Mouse (Mus musculus) layer of hippocampus, adult 9-11 months (tissue): ENCODE results near the gene Pole3.

ENCODE experiments used
- DNase-seq: peaks from one replicate; pipeline ENCODE4 v3.0.0; 2022

Gene Pole3

GRCm38 (mm10) chr4:62517538-62518415, 7.1 kb downstream of the Pole3 start:
- no peak for DNase-seq

- DNase-seq: no peak
Observed at GRCm38 (mm10) chr4:62517046-62517445, 7.8 kb downstream of the Pole3 start.

GRCm38 (mm10) chr4:62516579-62516978, 8.3 kb downstream of the Pole3 start:
- no peak for DNase-seq

GRCm38 (mm10) chr4:62516079-62516478, 8.8 kb downstream of the Pole3 start:
- no peak for DNase-seq

- no peak for DNase-seq
Observed at GRCm38 (mm10) chr4:62515490-62515889, 9.4 kb downstream of the Pole3 start.

- no peak for DNase-seq
Observed at GRCm38 (mm10) chr4:62514995-62515394, 9.9 kb downstream of the Pole3 start.

- DNase-seq: no peak
Observed at GRCm38 (mm10) chr4:62513998-62514506, 10.8 kb downstream of the Pole3 start.

GRCm38 (mm10) chr4:62509946-62510345, 14.9 kb downstream of the Pole3 start:
- DNase-seq: no peak

- no peak for DNase-seq
Observed at GRCm38 (mm10) chr4:62508839-62509238, 16.0 kb downstream of the Pole3 start.

- no peak for DNase-seq
Observed at GRCm38 (mm10) chr4:62506798-62507197, 18.1 kb downstream of the Pole3 start.

GRCm38 (mm10) chr4:62505991-62506390, 18.9 kb downstream of the Pole3 start:
- DNase-seq: no peak

- no peak for DNase-seq
Observed at GRCm38 (mm10) chr4:62503374-62503970, 21.4 kb downstream of the Pole3 start, which contains the start of gene Hdhd3. Hdhd3 (minus strand) TSS chr4:62503467.

GRCm38 (mm10) chr4:62502969-62503368, 21.9 kb downstream of the Pole3 start:
- DNase-seq: no peak

GRCm38 (mm10) chr4:62501964-62502732, 22.7 kb downstream of the Pole3 start:
- peak; percentile 92 for DNase-seq

- no peak for DNase-seq
Observed at GRCm38 (mm10) chr4:62501534-62501933, 23.3 kb downstream of the Pole3 start.

GRCm38 (mm10) chr4:62500799-62501198, 24.1 kb downstream of the Pole3 start:
- no peak for DNase-seq

GRCm38 (mm10) chr4:62496815-62497214, 28.1 kb downstream of the Pole3 start:
- DNase-seq: peak; percentile 65

- no peak for DNase-seq
Observed at GRCm38 (mm10) chr4:62495946-62496345, 28.9 kb downstream of the Pole3 start.

GRCm38 (mm10) chr4:62494230-62494629, 30.6 kb downstream of the Pole3 start:
- no peak for DNase-seq

GRCm38 (mm10) chr4:62492682-62493081, 32.2 kb downstream of the Pole3 start:
- peak; percentile 60 for DNase-seq

GRCm38 (mm10) chr4:62487914-62488313, 37.0 kb downstream of the Pole3 start:
- DNase-seq: no peak

- no peak for DNase-seq
Observed at GRCm38 (mm10) chr4:62487172-62487571, 37.7 kb downstream of the Pole3 start.

- no peak for DNase-seq
Observed at GRCm38 (mm10) chr4:62486162-62486696, 38.6 kb downstream of the Pole3 start.
